Mouse (Mus musculus) testis, adult 2 months (tissue): ENCODE data around the gene Robo3. TPM values are rescaled to one million over a fixed set of nuclear protein-coding genes. Genes with fewer than 3 reads are reported as not detected.

ENCODE experiments used
- H3K27ac ChIP-seq: fragments of 200-500 bp; 2 replicates; pipeline ENCODE4 v1.5.1; 2012; ENCODE audit warnings: low read depth, low read length; ENCODE audit not compliant: control insufficient read depth, insufficient read depth
- H3K27me3 ChIP-seq: fragments of 200-500 bp; 2 replicates; pipeline ENCODE4 v1.6.1; 2012; ENCODE audit warnings: mild to moderate bottlenecking, low read length, moderate library complexity; ENCODE audit not compliant: control insufficient read depth, insufficient read depth
- H3K36me3 ChIP-seq: fragments of 200-500 bp; 2 replicates; pipeline ENCODE4 v1.6.1; 2012; ENCODE audit warnings: mild to moderate bottlenecking, low read length; ENCODE audit not compliant: control insufficient read depth, insufficient read depth
- H3K4me1 ChIP-seq: fragments of 200-500 bp; 2 replicates; pipeline ENCODE4 v1.6.1; 2012; ENCODE audit warnings: low read length; ENCODE audit not compliant: control insufficient read depth, insufficient read depth
- H3K4me3 ChIP-seq: fragments of 200-500 bp; 2 replicates; pipeline ENCODE4 v1.5.1; 2012; ENCODE audit warnings: low read depth, mild to moderate bottlenecking, low read length, moderate library complexity, mixed read lengths; ENCODE audit not compliant: control insufficient read depth
- CTCF ChIP-seq: fragments of 200-500 bp; IDR thresholded peaks from 2 replicates; pipeline ENCODE4 v1.5.1; 2012; ENCODE audit warnings: low read depth, mild to moderate bottlenecking, inconsistent platforms, low read length, moderate library complexity; ENCODE audit not compliant: control insufficient read depth, insufficient read depth, insufficient replicate concordance
- POLR2A ChIP-seq: fragments of 200-500 bp; IDR thresholded peaks from 2 replicates; pipeline ENCODE4 v1.6.1; 2012; ENCODE audit warnings: low read depth, mild to moderate bottlenecking, inconsistent platforms, low read length, moderate library complexity; ENCODE audit not compliant: control insufficient read depth
- polyA plus RNA-seq: library from polyadenylated mRNA; depleted of rRNA; stranded (reverse); fragments of >200 nt; gene quantifications from 2 replicates; pipeline ENCODE4 v1.2.3, GENCODE M21; 2012

The Robo3 gene
- polyA plus RNA-seq, 1 experiment, result 1.0 TPM

GRCm38 (mm10) chr9:37384284-37385182 is 48.5 kb downstream of the Robo3 start:
- no peaks in the 10 kb centered on the region for H3K27me3 ChIP-seq
- H3K27ac ChIP-seq, result no peak overlapping the region
- no peaks in the 10 kb centered on the region for H3K36me3 ChIP-seq
- peaks cover 11% of the 10 kb centered on the region for H3K4me1 ChIP-seq
- peak overlapping the region; percentile 11 for H3K4me3 ChIP-seq
- no peak for TF ChIP-seq POLR2A
- TF ChIP-seq CTCF, result no peak

GRCm38 (mm10) chr9:37383161-37383560 is 49.9 kb downstream of the Robo3 start:
- Histone ChIP-seq H3K4me1 (peaks cover 11% of the 10 kb centered on the region), H3K27ac (no peak overlapping the region), H3K27me3 (no peaks in the 10 kb centered on the region), H3K36me3 (no peaks in the 10 kb centered on the region), H3K4me3 (no peak overlapping the region)
- TF ChIP-seq CTCF (no peak), POLR2A (no peak)

GRCm38 (mm10) chr9:37375718-37376117 is 57.3 kb downstream of the Robo3 start:
- no peak overlapping the region for H3K27ac ChIP-seq
- peaks cover 4% of the 10 kb centered on the region for H3K4me1 ChIP-seq
- no peaks in the 10 kb centered on the region for H3K36me3 ChIP-seq
- H3K4me3 ChIP-seq, result no peak overlapping the region
- TF ChIP-seq POLR2A, result no peak
- no peak for TF ChIP-seq CTCF
- no peaks in the 10 kb centered on the region for H3K27me3 ChIP-seq

- Histone ChIP-seq H3K27me3 (no peaks in the 10 kb centered on the region), H3K4me3 (no peak overlapping the region), H3K27ac (no peak overlapping the region)
These were observed 61.7 kb downstream of the Robo3 start for GRCm38 (mm10) chr9:37371232-37371801.

GRCm38 (mm10) chr9:37368860-37369259 is 64.2 kb downstream of the Robo3 start:
- TF ChIP-seq POLR2A (no peak), CTCF (no peak)
- H3K27me3 ChIP-seq, result no peaks in the 10 kb centered on the region
- H3K4me3 ChIP-seq, result no peak overlapping the region
- no peak overlapping the region; the same call in 1 of the 2 replicates for H3K27ac ChIP-seq
- peaks cover 12% of the 10 kb centered on the region for H3K4me1 ChIP-seq
- H3K36me3 ChIP-seq, result no peaks in the 10 kb centered on the region

More at GRCm38 (mm10) chr9:37371232-37371801, 61.7 kb downstream of the Robo3 start:
- H3K4me1 ChIP-seq, result peaks cover 10% of the 10 kb centered on the region
- H3K36me3 ChIP-seq, result no peaks in the 10 kb centered on the region
- TF ChIP-seq POLR2A, result no peak
- no peak for TF ChIP-seq CTCF

GRCm38 (mm10) chr9:37368081-37368830 is 64.8 kb downstream of the Robo3 start:
- Histone ChIP-seq H3K27me3 (no peaks in the 10 kb centered on the region), H3K27ac (no peak overlapping the region; the same call in 1 of the 2 replicates), H3K4me3 (no peak overlapping the region), H3K36me3 (no peaks in the 10 kb centered on the region), H3K4me1 (peaks cover 12% of the 10 kb centered on the region)
- TF ChIP-seq POLR2A, result no peak
- TF ChIP-seq CTCF, result no peak
